Mouse (Mus musculus) adrenal gland, postnatal 10 days (tissue): ENCODE data around the gene Prrc2a. TPM values are rescaled to one million over a fixed set of nuclear protein-coding genes. Genes with fewer than 3 reads are reported as not detected.

Source experiments
- DNase-seq: peaks from one replicate; pipeline ENCODE4 v3.0.0; 2021; ENCODE audit warnings: mixed read lengths
- microRNA-seq: library from miRNA; unstranded; fragments of <30 nt; microRNA quantifications from one replicate; pipeline ENCODE4 v1.2.0, GENCODE M21; 2021
- total RNA-seq, 2 experiments: library from RNA; stranded (reverse); gene quantifications; 2 replicates each; pipeline ENCODE4 v1.2.3; 2021

The Prrc2a gene
- total RNA-seq, 2 experiments from 2014 or later, result 182 to 212 TPM

- no peak for DNase-seq
Observed at GRCm38 (mm10) chr17:35103221-35103690, 61.4 kb downstream of the Prrc2a start.

- no peak for DNase-seq
Observed at GRCm38 (mm10) chr17:35102299-35102698, 62.4 kb downstream of the Prrc2a start.

GRCm38 (mm10) chr17:35101161-35101560 lies 63.5 kb downstream of the Prrc2a start:
- peak; percentile 36 for DNase-seq

- DNase-seq, result no peak
Observed at GRCm38 (mm10) chr17:35100196-35100765, 64.4 kb downstream of the Prrc2a start.

Small RNA genes within 50 kb of the gene (microRNA-seq; reads per million reads assigned to microRNA genes)
- not detected for gene Mir6973a
- gene Mir6974, result not detected

Other genes with a start within 250 kb of the Prrc2a start
- gene Neu1, start 233.6 kb downstream of the Prrc2a start, total RNA-seq, result 10 to 100 TPM; 18.6 to 24.2 TPM
- 10 to 100 TPM; 16.4 to 32.9 TPM for gene Hspa1b, start 205.7 kb downstream of the Prrc2a start, total RNA-seq
- gene Gm20481, start 195.0 kb downstream of the Prrc2a start, total RNA-seq, result not detected
- gene Hspa1a, start 192.7 kb downstream of the Prrc2a start, total RNA-seq, result 10 to 100 TPM in 1 of 2 experiments, 1 to 10 TPM in 1; 7.3 to 13.6 TPM
- 1 to 10 TPM in 1 of 2 experiments, under 1 TPM in 1; 0.75 to 1.4 TPM for gene Hspa1l, start 192.2 kb downstream of the Prrc2a start, total RNA-seq
- 10 to 100 TPM; 39.0 to 42.8 TPM for gene Lsm2, start 183.0 kb downstream of the Prrc2a start, total RNA-seq
- gene Vars, start 163.9 kb downstream of the Prrc2a start, total RNA-seq, result 10 to 100 TPM; 56.5 to 63.0 TPM
- 1 to 10 TPM in 1 of 2 experiments, under 1 TPM in 1; 0.72 to 1.5 TPM for gene Vwa7, start 148.3 kb downstream of the Prrc2a start, total RNA-seq
- 1 to 10 TPM; 1.1 to 1.6 TPM for gene Sapcd1, start 136.9 kb downstream of the Prrc2a start, total RNA-seq
- 1 to 10 TPM; 2.3 to 5.0 TPM for gene Msh5, start 118.2 kb downstream of the Prrc2a start, total RNA-seq
- 100 to 1,000 TPM in 1 of 2 experiments, 10 to 100 TPM in 1; 95.6 to 105 TPM for gene Clic1, start 114.9 kb downstream of the Prrc2a start, total RNA-seq
- 10 to 100 TPM; 35.2 to 51.7 TPM for gene Ddah2, start 105.9 kb downstream of the Prrc2a start, total RNA-seq
- not detected for gene Ly6g6c, start 99.5 kb downstream of the Prrc2a start, total RNA-seq
- gene Mpig6b, start 98.7 kb downstream of the Prrc2a start, total RNA-seq, result under 1 TPM; 0.24 to 0.30 TPM
- under 1 TPM in 1 of 2 experiments, not detected in 1; 0.27 TPM for gene Ly6g6e, start 88.0 kb downstream of the Prrc2a start, total RNA-seq
- 1 to 10 TPM; 1.1 to 2.2 TPM for gene Ly6g6d, start 86.8 kb downstream of the Prrc2a start, total RNA-seq
- under 1 TPM in 1 of 2 experiments, not detected in 1; 0.48 TPM for gene Ly6g6f, start 79.3 kb downstream of the Prrc2a start, total RNA-seq
- 10 to 100 TPM; 77.2 to 91.4 TPM for gene Abhd16a, start 75.6 kb downstream of the Prrc2a start, total RNA-seq
- not detected for gene Ly6g5c, start 56.6 kb downstream of the Prrc2a start, total RNA-seq
- gene Ly6g5b, start 49.5 kb downstream of the Prrc2a start, total RNA-seq, result under 1 TPM; 0.30 to 0.91 TPM
- gene Gpank1, start 43.4 kb downstream of the Prrc2a start, total RNA-seq, result 10 to 100 TPM; 10.8 to 11.4 TPM
- gene Csnk2b, start 42.8 kb downstream of the Prrc2a start, total RNA-seq, result 100 to 1,000 TPM; 198 to 200 TPM
- gene D17H6S53E, start 38.5 kb downstream of the Prrc2a start, total RNA-seq, result 10 to 100 TPM; 26.0 to 28.5 TPM
- 100 to 1,000 TPM in 1 of 2 experiments, 10 to 100 TPM in 1; 44.8 to 115 TPM for gene Apom, start 32.8 kb downstream of the Prrc2a start, total RNA-seq
- gene Bag6, start 29.7 kb downstream of the Prrc2a start, total RNA-seq, result 100 to 1,000 TPM; 300 to 349 TPM
- 1 to 10 TPM; 6.6 to 6.8 TPM for gene Aif1, start 11.2 kb upstream of the Prrc2a start, total RNA-seq
- gene Lst1, start 23.5 kb upstream of the Prrc2a start, total RNA-seq, result 10 to 100 TPM in 1 of 2 experiments, 1 to 10 TPM in 1; 10.0 to 10.5 TPM
- gene Ltb, start 29.5 kb upstream of the Prrc2a start, total RNA-seq, result 10 to 100 TPM; 11.5 to 12.6 TPM
- gene Tnf, start 37.1 kb upstream of the Prrc2a start, total RNA-seq, result 1 to 10 TPM; 1.3 to 1.4 TPM
- under 1 TPM; 0.81 to 0.97 TPM for gene Lta, start 40.5 kb upstream of the Prrc2a start, total RNA-seq
- 1 to 10 TPM in 1 of 2 experiments, not detected in 1; 1.3 TPM for gene Gm16181, start 55.9 kb upstream of the Prrc2a start, total RNA-seq
- 1 to 10 TPM; 5.6 to 9.4 TPM for gene Atp6v1g2, start 68.8 kb upstream of the Prrc2a start, total RNA-seq
- gene Nfkbil1, start 70.9 kb upstream of the Prrc2a start, total RNA-seq, result 10 to 100 TPM; 17.3 to 17.5 TPM
- 100 to 1,000 TPM; 189 to 235 TPM for gene Ddx39b, start 76.8 kb upstream of the Prrc2a start, total RNA-seq
- gene H2-D1, start 97.8 kb upstream of the Prrc2a start, total RNA-seq, result 100 to 1,000 TPM; 105 to 116 TPM
- gene H2-Q1, start 155.5 kb upstream of the Prrc2a start, total RNA-seq, result 1 to 10 TPM; 1.4 to 1.5 TPM
- gene H2-Q2, start 177.3 kb upstream of the Prrc2a start, total RNA-seq, result 1 to 10 TPM in 1 of 2 experiments, under 1 TPM in 1; 0.70 to 1.4 TPM
- 10 to 100 TPM; 18.5 to 22.0 TPM for gene H2-Q4, start 214.7 kb upstream of the Prrc2a start, total RNA-seq